Mouse (Mus musculus): ENCODE measurements around the gene Enah. TPM values are rescaled to one million over a fixed set of nuclear protein-coding genes. Genes with fewer than 3 reads are reported as not detected.

The Enah gene
- total RNA-seq, 2 experiments from 2014 or later: 145 to 154 TPM

GRCm38 (mm10) chr1:181880752-181881325 is 139.0 kb downstream of the Enah start:
- no peak for DNase-seq (ENCODE audit: low spot score in 2 of 2)

DNA sequence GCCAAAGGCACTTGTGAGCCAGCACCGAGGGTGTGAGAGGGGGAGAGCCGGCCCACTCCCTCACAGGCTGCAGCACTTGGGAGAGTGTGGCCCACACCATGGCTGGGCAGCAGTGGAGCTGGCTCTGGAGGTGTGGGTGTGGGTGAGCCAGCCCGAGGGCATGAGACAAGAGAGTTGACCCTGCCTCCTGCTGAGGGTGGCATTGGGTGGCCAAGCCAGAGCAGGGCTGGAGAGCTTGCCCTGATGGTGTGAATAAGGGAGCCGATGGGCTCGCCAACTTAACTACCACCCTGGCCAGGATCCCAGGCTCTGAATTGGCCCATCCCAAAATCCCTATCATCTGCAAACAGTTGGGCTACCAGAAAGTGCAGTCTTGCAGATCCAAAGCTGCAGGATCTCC is 141.4 kb downstream of the Enah start:
- DNase-seq (ENCODE audit: low spot score in 2 of 2): no peak

DNA sequence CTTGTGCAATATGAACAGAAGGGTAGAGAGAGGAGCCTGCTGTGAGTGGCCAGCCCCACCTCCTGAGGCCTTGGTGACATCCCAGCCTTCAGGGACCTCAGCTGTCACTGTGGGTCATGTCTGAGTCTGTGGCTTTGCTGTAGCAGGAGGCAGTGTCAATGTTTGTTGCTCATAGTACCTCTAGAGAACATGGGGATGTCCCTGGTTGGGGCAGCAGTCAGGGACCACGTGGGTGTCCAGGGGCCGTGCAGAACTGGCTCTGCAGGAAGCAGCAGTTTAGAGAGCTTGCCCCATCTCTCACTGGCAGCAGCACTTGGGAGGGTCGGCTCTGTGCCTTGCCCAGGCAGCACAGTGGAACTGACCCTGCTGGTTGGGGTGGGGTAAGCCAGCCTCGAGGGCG is 142.7 kb downstream of the Enah start:
- DNase-seq (ENCODE audit: low spot score in 2 of 2): no peak

DNA sequence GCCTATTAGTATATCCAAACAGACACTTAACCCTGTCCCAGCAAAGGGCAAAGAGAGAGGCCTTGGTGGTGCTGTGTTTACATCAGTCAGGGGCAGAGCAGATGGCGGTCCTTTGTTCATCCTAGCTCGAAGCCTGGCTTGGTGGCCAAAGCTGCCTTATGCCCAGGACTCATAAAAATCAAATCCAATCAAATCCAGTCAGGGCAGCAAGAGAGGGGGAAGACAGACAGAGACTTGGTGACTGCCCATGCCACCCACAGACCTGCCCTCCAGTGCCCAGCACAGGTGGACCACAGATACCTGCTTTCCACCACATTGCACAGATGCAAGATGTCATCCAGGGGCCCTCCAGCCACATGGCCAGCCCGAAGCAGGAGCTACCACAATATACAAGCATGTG is 143.1 kb downstream of the Enah start:
- no peak for DNase-seq (ENCODE audit: low spot score in 2 of 2)

DNA sequence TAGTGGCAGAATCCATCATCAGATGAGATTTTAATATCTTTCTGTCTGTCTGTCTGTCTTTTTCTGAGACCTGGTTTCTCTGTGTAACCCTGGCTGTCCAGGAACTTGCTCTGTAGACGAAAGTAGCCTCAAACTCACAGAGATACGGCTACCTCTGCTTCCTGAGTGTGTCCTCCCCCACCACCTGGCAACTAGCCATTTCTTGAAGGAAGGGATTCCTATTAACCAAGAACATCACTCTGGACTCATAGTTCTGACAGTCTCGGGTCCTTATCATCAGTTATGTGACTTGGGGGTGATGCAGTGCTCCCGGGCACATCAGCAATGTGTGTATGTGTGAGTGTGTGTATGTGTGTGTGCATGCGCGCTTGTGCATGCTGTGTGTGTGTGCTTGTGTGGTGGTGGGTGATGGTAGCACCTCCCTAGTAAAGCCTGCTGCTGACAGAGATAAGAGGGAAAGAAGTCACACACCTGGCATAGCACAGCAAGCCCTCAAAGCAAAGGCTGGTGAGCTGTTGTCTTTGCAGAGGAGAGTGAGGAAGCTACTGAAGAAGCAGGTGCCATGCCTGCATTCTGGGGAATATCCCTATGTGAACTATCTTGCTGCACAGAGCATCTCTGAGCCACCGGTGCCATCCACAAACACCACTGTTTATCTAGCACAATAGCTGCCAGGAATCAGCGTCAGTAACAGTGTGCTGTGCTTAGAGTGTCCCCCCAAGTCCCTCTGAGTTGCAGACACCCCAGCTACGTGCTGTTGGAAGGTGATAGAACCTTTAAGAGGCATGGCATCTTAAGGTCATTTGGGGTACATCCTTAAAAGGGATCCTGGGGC is 146.5 kb downstream of the Enah start:
- DNase-seq (ENCODE audit: low spot score in 2 of 2): no peak

- no peak for DNase-seq (ENCODE audit: low spot score in 2 of 2)
Measured at GRCm38 (mm10) chr1:181872639-181873038, 147.2 kb downstream of the Enah start.

DNA sequence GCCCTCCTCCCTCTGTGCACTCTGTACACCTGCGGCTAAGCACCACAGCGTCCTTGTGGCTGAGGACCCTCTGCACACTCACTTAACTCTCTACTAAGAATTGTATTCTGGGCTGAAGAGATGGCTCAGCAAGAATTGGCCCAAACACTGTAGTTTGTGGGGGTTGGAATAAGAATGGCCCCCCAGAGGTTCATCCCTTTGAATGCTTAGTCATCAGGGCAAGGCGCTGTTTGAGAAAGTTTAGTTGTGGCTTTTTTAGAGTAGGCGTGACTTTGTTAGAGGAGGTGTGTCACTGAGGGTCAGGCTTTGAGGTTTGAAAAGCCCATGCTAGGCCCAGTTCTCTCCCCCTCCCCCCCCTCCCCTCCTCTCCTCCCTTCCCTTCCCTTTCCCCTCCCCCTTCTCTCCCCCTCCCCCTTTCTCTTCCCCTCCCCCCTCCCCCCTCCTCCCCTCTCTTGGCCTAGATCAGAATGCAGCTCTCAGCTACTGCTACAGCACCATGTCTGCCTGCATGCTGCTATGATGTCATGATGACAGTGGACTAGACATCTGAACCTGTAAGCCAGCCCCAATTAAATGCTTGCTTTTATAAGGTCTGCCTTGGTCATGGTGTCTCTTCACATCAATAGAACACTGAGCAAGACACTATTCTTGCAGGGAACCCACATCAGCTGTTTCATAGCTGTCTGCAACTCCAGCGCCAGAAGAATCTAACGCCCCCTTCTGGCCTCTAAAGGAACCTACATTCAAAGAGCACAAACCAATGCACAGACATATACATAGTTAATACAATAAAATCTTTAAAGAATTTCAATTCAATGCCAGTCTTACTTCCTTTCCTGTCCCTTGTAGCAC is 153.1 kb downstream of the Enah start:
- no peak for DNase-seq (ENCODE audit: low spot score in 2 of 2)

DNA sequence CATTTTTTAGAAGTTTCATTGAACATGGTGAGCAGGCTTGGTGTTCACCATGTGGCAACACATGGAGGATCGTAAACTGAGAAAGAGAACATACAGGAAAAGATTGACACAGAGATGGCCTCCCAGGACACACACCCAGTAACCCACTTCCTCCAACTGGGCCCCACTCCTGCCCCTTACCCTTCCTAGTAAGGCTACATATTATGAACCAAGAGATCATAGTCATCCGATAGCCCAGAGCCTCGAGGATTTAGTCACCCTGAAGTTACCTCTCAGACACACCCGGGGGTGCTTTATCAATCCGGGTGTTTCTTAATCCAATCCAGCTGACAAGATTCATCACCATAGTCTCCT is 153.9 kb downstream of the Enah start:
- no peak for DNase-seq (ENCODE audit: low spot score in 2 of 2)

GRCm38 (mm10) chr1:181864971-181865862 is 154.6 kb downstream of the Enah start:
- no peak for DNase-seq (ENCODE audit: low spot score in 2 of 2)

GRCm38 (mm10) chr1:181863431-181863830 is 156.4 kb downstream of the Enah start:
- no peak for DNase-seq (ENCODE audit: low spot score in 2 of 2)

GRCm38 (mm10) chr1:181862676-181863374 is 157.0 kb downstream of the Enah start:
- no peak for DNase-seq (ENCODE audit: low spot score in 2 of 2)

DNA sequence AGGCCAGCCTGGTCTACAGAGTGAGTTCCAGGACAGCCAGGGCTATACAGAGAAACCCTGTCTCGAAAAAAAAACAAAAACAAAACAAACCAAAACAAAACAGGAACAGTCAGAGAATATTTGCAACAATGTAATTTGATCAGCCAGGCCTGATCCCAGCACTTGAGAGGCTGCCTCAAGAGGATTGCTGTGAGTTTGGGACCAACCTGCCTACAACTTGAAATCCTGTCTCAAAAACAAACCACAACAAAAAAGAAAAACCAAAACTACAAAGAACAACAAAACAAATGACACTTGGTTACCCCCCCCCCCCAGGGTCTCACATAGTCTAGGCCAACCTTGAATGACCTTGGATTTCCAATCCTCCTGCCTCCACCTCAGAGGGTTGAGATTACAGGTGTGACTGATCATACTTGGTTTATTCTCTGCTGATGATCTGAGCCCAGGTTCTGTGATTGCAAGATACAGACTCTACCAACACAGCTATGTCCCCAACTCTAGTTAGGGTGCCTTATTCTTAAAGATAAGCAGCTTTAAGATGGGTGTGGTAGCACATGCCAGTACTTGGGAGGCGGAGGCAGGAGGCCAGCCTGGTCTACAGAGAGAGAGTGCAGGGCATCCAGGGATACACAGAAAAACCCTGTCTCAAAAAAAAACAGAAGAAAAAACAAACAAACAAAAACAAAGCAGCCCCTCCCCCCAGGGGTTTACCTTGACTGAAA is 158.4 kb downstream of the Enah start:
- DNase-seq (ENCODE audit: low spot score in 2 of 2): no peak

DNA sequence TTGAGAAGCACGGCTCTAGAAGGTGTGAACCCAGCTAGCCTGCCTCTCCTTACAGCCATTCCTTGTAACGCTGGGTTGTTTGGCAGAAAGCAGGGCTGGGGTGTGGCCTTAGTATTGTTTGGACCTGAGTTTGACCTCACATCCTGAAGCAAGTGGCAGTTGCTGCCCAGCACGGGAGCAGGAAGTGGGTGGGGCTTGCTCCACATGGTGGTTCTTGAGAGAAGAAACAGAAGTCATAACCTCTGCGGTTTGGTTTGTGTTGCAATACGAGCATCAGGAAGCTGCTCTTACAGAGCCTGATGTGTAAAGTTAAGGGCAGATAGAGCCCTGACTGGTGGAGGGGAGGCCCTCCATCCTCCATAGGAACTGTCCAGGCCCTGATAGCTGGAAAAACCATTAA is 159.1 kb downstream of the Enah start:
- DNase-seq (ENCODE audit: low spot score in 2 of 2): no peak

DNA sequence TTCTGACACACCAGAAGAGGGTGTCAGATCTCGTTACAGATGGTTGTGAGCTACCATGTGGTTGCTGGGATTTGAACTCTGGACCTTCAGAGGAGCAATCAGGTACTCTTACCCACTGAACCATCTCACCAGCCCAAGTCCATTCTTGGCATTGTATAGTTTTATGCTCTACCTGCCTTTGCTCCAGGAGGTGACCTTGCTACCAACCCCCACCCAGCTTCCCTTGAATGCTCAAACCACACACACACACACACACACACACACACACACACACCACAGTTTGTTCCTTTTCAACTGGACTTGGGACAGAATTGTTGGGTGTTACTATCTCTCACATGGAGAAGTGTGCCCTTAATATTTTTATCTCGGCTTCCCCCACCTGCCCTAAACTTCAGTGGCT is 163.5 kb downstream of the Enah start:
- DNase-seq (ENCODE audit: low spot score in 2 of 2): no peak

GRCm38 (mm10) chr1:181854829-181855228 is 165.0 kb downstream of the Enah start:
- DNase-seq (ENCODE audit: low spot score in 2 of 2): no peak

DNA sequence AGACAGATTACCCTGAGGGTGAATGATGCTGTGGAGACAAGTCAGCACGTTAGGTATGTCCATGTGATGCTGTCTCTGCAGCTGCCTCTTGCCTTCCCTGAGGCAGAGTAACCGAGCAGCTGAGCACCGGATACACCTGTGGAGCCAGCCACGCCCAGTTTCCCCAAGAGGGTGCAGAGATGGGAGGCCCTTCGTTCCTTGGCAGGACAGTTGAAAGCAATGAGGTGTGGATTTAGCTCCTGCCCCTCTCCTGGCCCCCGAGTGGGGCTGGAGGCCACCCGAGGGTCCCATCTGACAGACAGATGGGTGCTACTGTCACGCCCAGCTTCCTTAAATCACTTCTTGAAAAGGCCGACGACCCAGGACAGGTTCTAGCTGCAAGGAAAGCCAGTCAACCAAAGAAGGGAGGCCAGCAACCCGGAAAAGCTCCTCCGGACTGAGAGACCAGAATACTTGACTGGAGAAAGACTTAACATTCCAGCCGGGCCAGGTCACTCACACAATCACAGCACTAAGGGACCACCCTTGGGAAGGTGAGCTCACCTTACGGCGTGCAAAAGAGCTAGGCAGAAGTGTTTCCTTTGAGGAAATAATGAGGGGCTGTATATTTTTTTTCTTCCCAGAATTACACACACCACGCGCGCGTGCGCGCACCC is 166.6 kb downstream of the Enah start:
- DNase-seq (ENCODE audit: low spot score in 2 of 2): no peak

DNA sequence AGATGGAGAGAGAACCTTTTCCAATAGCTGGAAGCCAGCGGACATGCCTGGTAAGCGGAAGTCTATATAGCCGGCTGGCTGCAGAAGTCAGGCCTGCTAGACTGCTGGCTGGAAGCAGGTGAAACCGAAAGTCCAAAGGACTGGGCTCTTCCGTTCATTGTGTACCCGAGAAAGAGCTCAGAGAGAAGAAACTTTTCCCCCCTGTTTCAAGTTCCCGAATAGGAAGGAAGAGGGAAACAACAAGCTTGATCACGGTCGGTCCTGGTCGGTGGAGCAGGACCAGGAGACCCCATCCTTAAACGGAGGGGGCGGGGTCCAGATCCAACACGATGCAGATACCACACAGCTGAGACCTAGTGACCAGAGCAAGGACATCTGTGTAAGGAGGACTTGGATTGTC is 167.3 kb downstream of the Enah start:
- no peak for DNase-seq (ENCODE audit: low spot score in 2 of 2)

DNA sequence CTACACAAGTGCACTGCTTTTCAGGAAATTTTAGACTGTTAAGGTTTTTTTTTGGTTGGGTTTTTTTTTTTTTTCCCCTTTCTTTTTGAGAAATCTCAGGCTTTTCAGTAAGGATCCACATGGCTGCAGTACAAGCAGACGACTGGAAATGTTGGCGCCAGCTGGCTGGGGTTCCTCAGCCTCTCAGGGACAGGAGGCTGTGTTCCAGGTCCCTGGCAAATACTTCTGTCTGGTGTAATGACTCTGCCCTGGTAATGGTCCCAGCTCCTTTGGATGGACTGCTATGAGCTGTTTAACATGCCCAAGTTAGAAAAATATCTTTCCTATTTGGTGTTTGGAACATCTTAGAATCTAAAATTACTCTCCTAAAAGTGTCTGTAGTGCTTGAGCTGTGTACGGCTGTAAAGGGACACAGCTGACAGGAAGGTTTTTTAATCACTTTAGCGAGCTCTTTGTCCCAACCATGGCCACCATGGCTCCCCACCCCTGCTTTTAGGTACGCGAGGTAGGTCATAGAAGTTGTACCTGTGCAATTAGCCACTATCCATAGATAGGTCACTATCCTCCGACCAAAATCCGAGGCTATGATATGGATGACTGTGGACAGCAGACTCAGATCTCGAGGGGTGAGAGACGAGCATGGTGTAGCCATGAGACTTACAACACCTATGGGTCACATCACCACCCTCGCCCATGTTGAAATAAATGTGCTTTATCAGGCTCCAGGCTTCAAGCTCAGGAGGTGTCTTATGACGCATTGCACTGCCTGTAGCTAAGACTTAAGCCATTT is 168.1 kb downstream of the Enah start:
- peak; percentile 38 to 56 for DNase-seq (ENCODE audit: low spot score in 2 of 2)
